Mouse (Mus musculus): ENCODE measurements around the gene Rapgef4. TPM values are rescaled to one million over a fixed set of nuclear protein-coding genes. Genes with fewer than 3 reads are reported as not detected.

Gene Rapgef4
- polyA plus RNA-seq, 1 experiment from 2014 or later: 12.5 TPM

DNA sequence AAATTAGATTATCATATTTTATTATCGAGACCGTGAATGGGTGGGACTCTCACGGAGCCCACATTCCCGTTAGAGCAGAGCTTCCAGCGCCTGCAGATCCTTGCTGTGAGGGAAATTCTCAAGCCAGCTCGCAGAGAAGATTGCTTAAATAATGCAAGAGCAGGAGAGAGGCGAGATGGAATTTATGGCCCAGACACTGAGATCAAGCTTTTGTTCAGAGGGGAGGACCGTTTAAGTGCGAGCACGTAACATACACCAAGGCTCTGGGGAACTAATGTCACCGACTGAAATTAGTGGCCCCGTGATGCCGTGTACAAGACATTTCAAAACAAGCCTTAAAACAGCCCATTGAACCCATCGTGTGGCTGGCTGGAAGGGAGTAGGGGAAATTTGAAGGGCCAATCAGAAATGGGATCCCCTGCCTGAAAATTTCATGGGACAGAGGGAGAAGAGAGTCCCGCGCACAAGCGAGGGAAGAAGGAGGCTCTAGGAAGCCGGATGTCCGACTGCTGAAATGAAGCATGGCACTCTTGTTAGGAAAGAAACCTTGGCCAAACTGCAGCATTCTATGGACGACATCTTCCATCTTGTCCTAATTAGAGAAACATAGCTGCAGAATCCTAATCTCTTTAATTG is 112.5 kb downstream of the Rapgef4 start:
- no peak overlapping the region for H3K9ac ChIP-seq (replicated peaks)
- peak overlapping the region; percentile 37 for H3K27ac ChIP-seq
- peaks cover 25% of the 10 kb centered on the region for H3K4me1 ChIP-seq (replicated peaks)
- 64% methylated on average over 20 of the region's 20 CpGs for WGBS
- H3K27me3 ChIP-seq: no peaks in the 10 kb centered on the region
- no peak overlapping the region for H3K4me3 ChIP-seq (replicated peaks)
- no peaks in the 10 kb centered on the region for H3K36me3 ChIP-seq
- no peak for ATAC-seq
- no peaks in the 10 kb centered on the region for H3K9me3 ChIP-seq
- H3K4me2 ChIP-seq (replicated peaks): 0 out of 2 replicates have a peak overlapping the region, but pooled peaks have one; percentile 2

DNA sequence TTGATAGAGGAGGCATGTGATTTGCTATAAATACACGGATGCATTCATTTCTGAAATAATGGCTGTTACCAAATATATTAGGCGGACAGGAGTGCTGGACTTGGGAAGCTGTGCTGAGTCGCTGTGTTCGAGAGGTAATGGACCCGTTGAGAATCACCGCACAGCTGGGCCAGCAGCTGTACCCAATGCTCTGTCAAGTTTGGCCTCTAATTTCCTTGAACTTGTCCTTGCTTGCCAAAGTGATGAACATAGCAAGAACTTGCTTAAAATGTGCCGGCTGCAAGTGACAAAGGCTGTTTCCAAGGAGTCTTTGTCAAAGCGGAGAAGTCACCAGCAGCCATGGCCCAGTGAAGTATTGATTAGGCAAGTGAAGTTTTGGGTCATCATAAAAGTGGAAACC is 113.0 kb downstream of the Rapgef4 start:
- ATAC-seq: no peak
- no peak overlapping the region for H3K27ac ChIP-seq
- 94% methylated on average over 8 of the region's 8 CpGs for WGBS
- H3K36me3 ChIP-seq: no peaks in the 10 kb centered on the region
- no peak overlapping the region for H3K4me3 ChIP-seq (replicated peaks)
- no peaks in the 10 kb centered on the region for H3K9me3 ChIP-seq
- peaks cover 25% of the 10 kb centered on the region for H3K4me1 ChIP-seq (replicated peaks)
- no peak overlapping the region for H3K9ac ChIP-seq (replicated peaks)
- no peak overlapping the region for H3K4me2 ChIP-seq (replicated peaks)
- H3K27me3 ChIP-seq: no peaks in the 10 kb centered on the region

- H3K9me3 ChIP-seq: no peaks in the 10 kb centered on the region
- 85% methylated on average over 7 of the region's 7 CpGs for WGBS
- no peaks in the 10 kb centered on the region for H3K36me3 ChIP-seq
- H3K4me1 ChIP-seq (replicated peaks): peaks cover 25% of the 10 kb centered on the region
- no peak overlapping the region for H3K4me3 ChIP-seq (replicated peaks)
- no peak overlapping the region for H3K27ac ChIP-seq
- no peak overlapping the region for H3K4me2 ChIP-seq (replicated peaks)
- no peak overlapping the region for H3K9ac ChIP-seq (replicated peaks)
- H3K27me3 ChIP-seq: no peaks in the 10 kb centered on the region
- no peak for ATAC-seq
Observed at GRCm38 (mm10) chr2:72094446-72094845, 113.4 kb downstream of the Rapgef4 start.

- Histone ChIP-seq H3K9me3 (no peaks in the 10 kb centered on the region), H3K4me3 (replicated peaks) (no peak overlapping the region), H3K4me1 (replicated peaks) (peaks cover 25% of the 10 kb centered on the region), H3K9ac (replicated peaks) (no peak overlapping the region), H3K27ac (no peak overlapping the region), H3K27me3 (no peaks in the 10 kb centered on the region), H3K36me3 (no peaks in the 10 kb centered on the region), H3K4me2 (replicated peaks) (no peak overlapping the region)
- no peak for ATAC-seq
- WGBS: 69% methylated on average over 6 of the region's 6 CpGs
Observed at GRCm38 (mm10) chr2:72095002-72095401, 114.0 kb downstream of the Rapgef4 start.

DNA sequence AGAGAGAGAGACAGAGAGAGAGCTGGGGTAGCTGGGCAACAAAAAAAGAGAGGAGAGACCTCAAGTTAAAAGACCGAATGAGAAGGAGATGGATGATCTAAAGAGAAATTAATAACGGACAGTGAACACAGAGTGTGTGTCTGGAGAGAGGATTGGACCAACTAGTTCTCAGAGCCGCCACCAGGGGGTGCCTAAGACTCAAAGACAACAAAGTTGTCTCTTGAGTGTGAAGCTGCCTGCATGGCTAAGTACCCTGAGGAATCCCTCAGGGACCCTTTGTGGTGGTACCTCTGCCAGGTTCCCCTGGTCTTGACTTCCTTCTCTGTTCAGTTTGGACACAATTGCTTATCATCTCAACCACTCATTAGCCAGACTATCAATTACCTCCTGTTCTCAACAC is 115.3 kb downstream of the Rapgef4 start:
- H3K36me3 ChIP-seq: no peaks in the 10 kb centered on the region
- H3K4me2 ChIP-seq (replicated peaks): no peak overlapping the region
- H3K4me1 ChIP-seq (replicated peaks): peaks cover 25% of the 10 kb centered on the region
- H3K27ac ChIP-seq: no peak overlapping the region
- no peak for ATAC-seq
- no peaks in the 10 kb centered on the region for H3K27me3 ChIP-seq
- WGBS: 49% methylated on average over 3 of the region's 3 CpGs
- no peak overlapping the region for H3K4me3 ChIP-seq (replicated peaks)
- H3K9me3 ChIP-seq: no peaks in the 10 kb centered on the region
- H3K9ac ChIP-seq (replicated peaks): no peak overlapping the region

GRCm38 (mm10) chr2:72098366-72098765 is 117.3 kb downstream of the Rapgef4 start:
- Histone ChIP-seq H3K4me3 (replicated peaks) (no peak overlapping the region), H3K9ac (replicated peaks) (no peak overlapping the region), H3K27ac (no peak overlapping the region), H3K4me2 (replicated peaks) (no peak overlapping the region), H3K9me3 (no peaks in the 10 kb centered on the region), H3K27me3 (no peaks in the 10 kb centered on the region), H3K4me1 (replicated peaks) (peaks cover 8% of the 10 kb centered on the region; the same call in 1 of the 2 replicates), H3K36me3 (no peaks in the 10 kb centered on the region)
- no peak for ATAC-seq
- 85% methylated on average over 8 of the region's 8 CpGs for WGBS

DNA sequence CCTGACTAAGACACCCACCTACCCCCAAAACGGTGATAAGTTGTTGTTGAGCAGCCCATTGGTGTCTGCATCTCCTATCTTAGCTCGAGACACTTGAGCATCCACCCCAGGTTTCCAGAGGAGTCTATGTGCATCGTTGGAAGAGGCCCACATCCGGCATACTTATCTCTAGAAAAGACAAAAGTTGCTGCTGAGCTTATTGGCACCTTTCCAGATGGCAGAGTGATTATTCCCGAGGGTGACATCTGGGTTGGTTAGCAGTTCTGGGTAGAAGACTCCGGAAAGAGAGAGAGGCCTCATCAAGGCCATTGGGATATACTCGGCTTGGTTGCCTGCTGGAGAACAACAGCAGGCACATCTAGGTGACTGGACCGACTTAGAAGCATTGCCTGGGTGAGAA is 123.6 kb downstream of the Rapgef4 start:
- no peak overlapping the region for H3K9ac ChIP-seq (replicated peaks)
- H3K4me3 ChIP-seq (replicated peaks): no peak overlapping the region
- no peak overlapping the region for H3K4me2 ChIP-seq (replicated peaks)
- ATAC-seq: no peak
- no peaks in the 10 kb centered on the region for H3K9me3 ChIP-seq
- WGBS: 86% methylated on average over 8 of the region's 8 CpGs
- peaks cover 18% of the 10 kb centered on the region for H3K4me1 ChIP-seq (replicated peaks)
- no peaks in the 10 kb centered on the region for H3K27me3 ChIP-seq
- no peaks in the 10 kb centered on the region for H3K36me3 ChIP-seq
- no peak overlapping the region for H3K27ac ChIP-seq

DNA sequence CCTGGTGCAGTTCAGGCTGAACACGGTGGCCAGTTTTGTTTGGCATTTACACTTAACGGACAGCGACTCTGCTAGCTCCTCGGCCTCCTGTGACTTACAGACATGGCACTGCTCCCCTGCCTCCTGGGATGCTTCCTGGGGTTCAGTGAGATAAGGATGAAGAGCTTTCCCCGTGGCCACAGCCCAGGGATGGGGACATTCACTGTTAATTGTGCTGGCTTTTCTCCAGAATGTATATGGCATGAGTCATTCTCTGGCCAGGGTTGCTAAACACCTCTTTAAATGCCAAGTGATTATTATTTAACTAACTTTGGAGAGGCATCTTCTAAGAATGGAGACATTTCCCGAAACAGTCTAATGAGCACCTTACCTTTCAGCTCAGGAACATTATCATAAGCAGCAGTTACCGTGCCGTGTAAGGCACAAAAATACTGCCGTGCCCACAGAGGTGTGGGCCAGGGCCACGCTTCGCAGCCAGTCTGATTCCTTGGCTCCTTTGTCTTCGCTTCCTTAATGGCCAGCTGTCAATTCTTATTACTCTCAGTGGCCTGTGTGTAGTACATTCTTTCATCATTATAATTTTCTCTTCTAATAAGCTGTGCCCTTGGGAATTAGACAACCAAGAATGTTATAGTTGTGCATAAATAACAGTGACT is 126.6 kb downstream of the Rapgef4 start:
- no peaks in the 10 kb centered on the region for H3K27me3 ChIP-seq
- no peaks in the 10 kb centered on the region for H3K9me3 ChIP-seq
- no peak overlapping the region for H3K27ac ChIP-seq
- H3K36me3 ChIP-seq: no peaks in the 10 kb centered on the region
- H3K4me2 ChIP-seq (replicated peaks): no peak overlapping the region
- peaks cover 18% of the 10 kb centered on the region for H3K4me1 ChIP-seq (replicated peaks)
- H3K4me3 ChIP-seq (replicated peaks): no peak overlapping the region
- 48% methylated on average over 12 of the region's 12 CpGs for WGBS
- no peak overlapping the region for H3K9ac ChIP-seq (replicated peaks)
- peak; percentile 71 for ATAC-seq

DNA sequence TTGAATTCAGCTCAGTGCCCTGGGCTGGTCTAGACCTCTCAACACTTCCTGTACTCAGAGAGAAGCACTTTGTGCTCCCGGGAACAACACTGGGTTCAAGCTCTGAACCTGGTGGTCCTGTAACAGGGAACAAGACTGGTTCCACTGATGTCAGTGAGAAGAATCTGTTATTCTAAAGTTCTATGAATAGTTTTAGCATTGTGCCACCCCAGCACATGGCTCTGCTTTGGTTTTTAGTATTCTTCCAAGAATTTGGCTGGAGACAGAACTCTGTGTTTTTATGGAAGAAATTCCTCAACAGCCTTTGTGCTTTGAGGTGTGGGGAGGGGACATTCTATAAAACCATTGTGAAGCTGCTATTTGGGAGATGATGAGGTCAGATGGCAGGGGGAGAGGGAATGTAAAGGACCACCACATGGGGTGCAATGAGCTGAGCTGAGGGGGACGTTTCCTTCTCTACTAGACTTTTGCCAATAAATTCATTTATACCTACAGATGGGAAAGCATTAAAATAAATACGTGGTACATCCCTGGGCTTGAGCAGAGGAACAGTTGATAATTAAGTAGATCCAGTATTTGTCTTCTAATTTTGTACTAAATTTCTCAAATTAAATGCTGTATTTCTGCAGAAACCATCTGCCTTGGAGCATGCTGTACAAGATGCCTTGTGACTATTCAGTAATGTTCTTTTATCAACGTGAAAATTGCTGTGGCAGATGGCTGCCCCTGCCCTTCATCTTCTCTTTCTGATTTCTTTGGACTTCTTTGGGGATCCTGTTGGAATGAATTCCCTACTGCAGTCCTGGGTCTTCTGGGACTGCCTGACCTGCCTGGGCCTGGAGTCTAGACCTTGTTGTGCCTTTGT is 127.6 kb downstream of the Rapgef4 start:
- Histone ChIP-seq H3K9ac (replicated peaks) (no peak overlapping the region), H3K4me1 (replicated peaks) (peaks cover 18% of the 10 kb centered on the region), H3K36me3 (no peaks in the 10 kb centered on the region), H3K27ac (no peak overlapping the region; the same call in 1 of the 2 replicates), H3K4me2 (replicated peaks) (no peak overlapping the region), H3K9me3 (no peaks in the 10 kb centered on the region), H3K27me3 (no peaks in the 10 kb centered on the region), H3K4me3 (replicated peaks) (no peak overlapping the region)
- ATAC-seq: no peak
- WGBS: 65% methylated on average over 4 of the region's 4 CpGs

- Histone ChIP-seq H3K9ac (replicated peaks) (no peak overlapping the region), H3K27me3 (no peaks in the 10 kb centered on the region), H3K27ac (no peak overlapping the region), H3K4me1 (replicated peaks) (peaks cover 21% of the 10 kb centered on the region), H3K9me3 (no peaks in the 10 kb centered on the region), H3K4me2 (replicated peaks) (no peak overlapping the region), H3K4me3 (replicated peaks) (no peak overlapping the region), H3K36me3 (no peaks in the 10 kb centered on the region)
- no peak for ATAC-seq
- 90% methylated on average over 5 of the region's 5 CpGs for WGBS
Observed at GRCm38 (mm10) chr2:72110404-72110803, 129.4 kb downstream of the Rapgef4 start.

DNA sequence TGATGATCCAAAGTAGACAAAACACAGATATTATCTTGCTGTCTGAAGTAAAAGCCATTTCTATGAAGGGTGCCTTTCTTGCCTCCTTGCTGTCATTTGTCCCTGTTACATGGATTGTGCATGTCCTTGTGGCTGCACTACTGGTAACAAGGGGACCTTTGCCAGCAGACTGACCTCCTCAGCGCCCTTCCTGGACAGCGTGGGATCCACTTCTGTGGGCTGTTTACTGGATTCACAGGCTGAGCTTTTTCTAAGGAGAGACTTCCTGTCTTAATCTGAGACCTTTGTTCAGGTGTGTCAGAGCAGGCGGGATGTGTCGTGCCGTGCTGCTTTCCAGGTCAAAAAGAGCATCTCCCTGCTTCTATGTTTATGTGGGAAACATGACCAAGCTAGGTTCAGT is 132.7 kb downstream of the Rapgef4 start:
- Histone ChIP-seq H3K4me1 (replicated peaks) (peaks cover 6% of the 10 kb centered on the region; the same call in 1 of the 2 replicates), H3K9ac (replicated peaks) (no peak overlapping the region), H3K4me3 (replicated peaks) (no peak overlapping the region), H3K36me3 (no peaks in the 10 kb centered on the region), H3K4me2 (replicated peaks) (no peak overlapping the region), H3K9me3 (no peaks in the 10 kb centered on the region), H3K27me3 (no peaks in the 10 kb centered on the region), H3K27ac (no peak overlapping the region)
- 84% methylated on average over 5 of the region's 5 CpGs for WGBS
- ATAC-seq: no peak

DNA sequence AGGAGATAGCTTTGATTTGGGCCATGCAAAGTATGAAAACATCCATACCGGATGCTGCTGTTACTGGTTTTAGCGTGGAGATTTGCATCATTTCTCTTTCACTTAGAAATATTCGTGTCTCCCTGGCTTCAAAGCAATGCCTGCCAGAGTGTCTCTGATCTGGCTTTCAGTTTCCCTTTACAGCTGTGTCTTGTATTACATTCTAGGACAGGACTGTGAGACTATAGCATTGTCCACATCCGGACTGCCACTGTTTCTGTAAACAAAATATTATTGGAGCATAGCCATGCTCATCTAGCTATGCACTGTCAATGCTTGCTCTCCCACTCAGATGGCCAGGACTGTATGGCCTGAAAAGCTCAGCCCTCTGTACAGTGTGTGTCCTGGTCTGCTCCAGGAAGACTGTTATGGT is 133.1 kb downstream of the Rapgef4 start:
- Histone ChIP-seq H3K27ac (no peak overlapping the region), H3K4me1 (replicated peaks) (peaks cover 3% of the 10 kb centered on the region; the same call in 1 of the 2 replicates), H3K4me3 (replicated peaks) (no peak overlapping the region), H3K36me3 (no peaks in the 10 kb centered on the region), H3K9me3 (no peaks in the 10 kb centered on the region), H3K27me3 (no peaks in the 10 kb centered on the region), H3K9ac (replicated peaks) (no peak overlapping the region), H3K4me2 (replicated peaks) (no peak overlapping the region)
- 89% methylated on average over 4 of the region's 4 CpGs for WGBS
- no peak for ATAC-seq
